Mouse (Mus musculus): ENCODE data around the gene C330021F23Rik.

DNA sequence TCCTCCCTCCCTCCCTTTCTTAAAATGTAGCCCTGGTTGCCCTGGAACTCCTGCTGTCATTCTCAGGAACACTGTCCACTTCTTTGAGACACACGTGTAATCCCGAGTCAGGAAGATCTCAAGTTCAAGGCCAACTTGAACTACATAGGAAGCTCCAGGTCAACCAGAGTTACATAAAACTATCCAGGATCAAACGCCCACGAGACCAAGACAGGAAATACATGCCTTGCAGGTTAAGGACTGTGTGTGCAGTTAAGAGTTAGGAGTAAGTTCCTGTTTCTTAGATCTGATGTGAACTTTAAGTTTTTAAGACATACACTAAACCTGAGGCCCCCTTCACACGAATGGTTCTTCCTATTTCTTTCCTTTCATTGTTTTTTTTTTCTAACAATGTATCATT, 59.2 kb downstream of the C330021F23Rik start:
- no peak for TF ChIP-seq ZNF384 (IDR thresholded peaks at IDR 0.05; ENCODE audit: low read depth, low read length)
- TF ChIP-seq HCFC1 (IDR thresholded peaks at IDR 0.05; ENCODE audit: borderline replicate concordance, insufficient read depth, low read length): no peak
- TF ChIP-seq CHD2 (IDR thresholded peaks at IDR 0.05; ENCODE audit: low read depth, low read length): no peak

All from ES-E14 (cell line).